Mouse (Mus musculus) liver, postnatal 0 days (tissue): ENCODE data around the gene Nfix.

Experiments
- CTCF ChIP-seq: sonication (generic); IDR thresholded peaks from 2 replicates; pipeline ENCODE4 v1.5.1; 2016; ENCODE audit warnings: antibody characterized with exemption, low read depth
- EP300 ChIP-seq: IDR thresholded peaks from 2 replicates; pipeline ENCODE4 v1.6.1; 2016; ENCODE audit warnings: antibody characterized with exemption, low read depth, mild to moderate bottlenecking

- TF ChIP-seq CTCF (no peak), EP300 (no peak)
These were observed 87.4 kb downstream of the Nfix start for GRCm38 (mm10) chr8:84712759-84713120.
